Mouse (Mus musculus) testis, adult 2 months (tissue): ENCODE measurements at regions not wholly inside any gene's neighbourhood (a gene's known extent, or its start where the extent isn't known, plus 50 kb on each side); places are given as distances from the start of the nearest gene placed in this dataset.

Experiments
- H3K27ac ChIP-seq: fragments of 200-500 bp; 2 replicates; pipeline ENCODE4 v1.5.1; 2012; ENCODE audit warnings: low read depth, low read length; ENCODE audit not compliant: control insufficient read depth, insufficient read depth
- H3K27me3 ChIP-seq: fragments of 200-500 bp; 2 replicates; pipeline ENCODE4 v1.6.1; 2012; ENCODE audit warnings: mild to moderate bottlenecking, low read length, moderate library complexity; ENCODE audit not compliant: control insufficient read depth, insufficient read depth
- H3K36me3 ChIP-seq: fragments of 200-500 bp; 2 replicates; pipeline ENCODE4 v1.6.1; 2012; ENCODE audit warnings: mild to moderate bottlenecking, low read length; ENCODE audit not compliant: control insufficient read depth, insufficient read depth
- H3K4me1 ChIP-seq: fragments of 200-500 bp; 2 replicates; pipeline ENCODE4 v1.6.1; 2012; ENCODE audit warnings: low read length; ENCODE audit not compliant: control insufficient read depth, insufficient read depth
- H3K4me3 ChIP-seq: fragments of 200-500 bp; 2 replicates; pipeline ENCODE4 v1.5.1; 2012; ENCODE audit warnings: low read depth, mild to moderate bottlenecking, low read length, moderate library complexity, mixed read lengths; ENCODE audit not compliant: control insufficient read depth
- CTCF ChIP-seq: fragments of 200-500 bp; IDR thresholded peaks from 2 replicates; pipeline ENCODE4 v1.5.1; 2012; ENCODE audit warnings: low read depth, mild to moderate bottlenecking, inconsistent platforms, low read length, moderate library complexity; ENCODE audit not compliant: control insufficient read depth, insufficient read depth, insufficient replicate concordance
- POLR2A ChIP-seq: fragments of 200-500 bp; IDR thresholded peaks from 2 replicates; pipeline ENCODE4 v1.6.1; 2012; ENCODE audit warnings: low read depth, mild to moderate bottlenecking, inconsistent platforms, low read length, moderate library complexity; ENCODE audit not compliant: control insufficient read depth

DNA sequence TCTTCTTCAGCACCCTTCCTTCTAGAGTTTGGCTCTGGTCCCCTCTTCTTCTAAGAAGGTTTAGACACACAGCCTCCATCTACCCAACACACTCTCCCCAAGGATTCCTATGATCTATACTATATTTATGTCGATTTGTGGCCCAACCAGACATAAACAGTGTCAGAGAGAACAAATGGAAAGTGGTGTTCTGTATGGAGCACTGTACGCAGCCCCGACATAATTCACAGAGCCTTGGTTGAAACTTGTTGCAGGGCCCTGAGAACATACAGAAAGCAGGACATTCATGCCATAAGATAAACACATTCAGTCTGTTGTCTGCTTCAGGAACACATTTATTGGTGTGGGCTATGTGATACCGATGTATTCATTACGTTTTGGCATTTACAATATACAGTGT lies 463.7 kb upstream of the Pou3f3 start:
- H3K27me3 ChIP-seq, result no peaks in the 10 kb centered on the region
- no peak overlapping the region for H3K4me3 ChIP-seq
- H3K36me3 ChIP-seq, result no peaks in the 10 kb centered on the region
- H3K4me1 ChIP-seq, result peaks cover 5% of the 10 kb centered on the region
- no peak overlapping the region for H3K27ac ChIP-seq
- TF ChIP-seq CTCF, result no peak
- TF ChIP-seq POLR2A, result no peak

DNA sequence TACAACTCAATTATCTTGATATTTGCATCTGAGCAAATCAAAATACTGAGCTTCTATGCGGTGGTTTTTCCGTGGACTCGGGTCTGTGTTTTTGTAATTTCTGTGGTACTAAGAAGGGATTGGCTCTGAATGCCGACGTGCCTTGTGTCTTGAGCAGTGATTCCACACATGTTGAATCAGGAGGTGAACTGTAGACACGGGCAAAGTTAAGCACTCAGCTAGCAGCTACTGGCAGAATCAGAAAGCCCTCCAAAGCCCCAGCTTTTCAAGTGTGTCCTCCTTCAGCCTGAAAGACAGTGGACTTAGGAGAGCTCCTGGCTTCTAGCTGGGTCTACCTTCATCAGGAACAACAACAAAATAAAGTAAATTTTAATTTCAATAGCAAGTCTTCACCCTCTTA lies 462.9 kb upstream of the Pou3f3 start:
- Histone ChIP-seq H3K4me1 (peaks cover 7% of the 10 kb centered on the region), H3K27me3 (no peaks in the 10 kb centered on the region), H3K27ac (no peak overlapping the region), H3K36me3 (no peaks in the 10 kb centered on the region), H3K4me3 (no peak overlapping the region)
- TF ChIP-seq CTCF, result no peak
- TF ChIP-seq POLR2A, result no peak

DNA sequence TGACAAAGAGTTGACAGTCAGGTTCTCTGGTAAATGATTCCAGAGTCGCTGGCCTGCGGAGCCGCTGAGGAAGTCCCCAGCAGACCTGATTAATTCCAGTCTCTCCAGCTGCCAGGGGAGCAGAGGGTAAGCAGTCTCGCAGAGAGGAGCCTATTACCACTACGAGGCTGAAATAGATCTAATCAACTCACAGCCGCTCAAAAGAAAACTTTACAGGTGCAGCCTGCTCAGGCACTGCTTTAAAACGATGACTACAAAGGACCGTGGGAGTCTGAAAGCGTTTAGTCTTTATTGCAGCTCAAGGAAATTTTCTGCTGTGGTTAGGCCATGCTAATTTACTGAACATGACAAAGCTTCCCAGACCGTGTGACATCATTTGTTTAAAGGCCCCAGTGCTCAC lies 462.3 kb upstream of the Pou3f3 start:
- peaks cover 7% of the 10 kb centered on the region for H3K4me1 ChIP-seq
- TF ChIP-seq POLR2A (no peak), CTCF (no peak)
- no peaks in the 10 kb centered on the region for H3K27me3 ChIP-seq
- H3K27ac ChIP-seq, result no peak overlapping the region
- H3K36me3 ChIP-seq, result no peaks in the 10 kb centered on the region
- no peak overlapping the region for H3K4me3 ChIP-seq

DNA sequence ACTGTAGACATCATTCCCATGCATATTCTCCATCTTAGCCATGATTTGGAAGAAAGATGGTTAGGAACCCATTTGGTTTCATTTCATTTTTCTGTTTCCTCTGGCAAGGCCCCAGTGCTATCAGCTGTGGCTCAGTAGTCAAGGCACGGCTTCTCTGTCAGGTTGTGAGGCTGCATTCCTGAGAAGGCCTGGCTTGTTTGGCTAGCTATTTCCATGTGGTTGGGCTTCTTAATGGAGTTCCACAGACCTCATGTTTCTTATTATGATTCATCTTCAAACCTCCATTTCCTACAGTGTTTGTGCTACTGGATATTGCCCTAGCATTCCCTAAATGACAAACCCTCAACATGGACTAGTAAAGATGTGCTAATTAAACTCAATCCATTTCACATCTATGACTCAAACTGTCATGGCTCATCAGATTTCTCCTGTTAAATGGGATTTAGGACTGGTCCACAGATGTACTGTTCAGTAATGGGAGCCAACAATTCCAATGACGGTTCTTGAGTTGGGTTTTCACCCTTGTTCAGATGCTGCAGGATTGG lies 459.0 kb upstream of the Pou3f3 start:
- H3K36me3 ChIP-seq, result no peaks in the 10 kb centered on the region
- no peak overlapping the region for H3K4me3 ChIP-seq
- peaks cover 3% of the 10 kb centered on the region for H3K4me1 ChIP-seq
- TF ChIP-seq CTCF (no peak), POLR2A (no peak)
- no peak overlapping the region for H3K27ac ChIP-seq
- no peaks in the 10 kb centered on the region for H3K27me3 ChIP-seq

DNA sequence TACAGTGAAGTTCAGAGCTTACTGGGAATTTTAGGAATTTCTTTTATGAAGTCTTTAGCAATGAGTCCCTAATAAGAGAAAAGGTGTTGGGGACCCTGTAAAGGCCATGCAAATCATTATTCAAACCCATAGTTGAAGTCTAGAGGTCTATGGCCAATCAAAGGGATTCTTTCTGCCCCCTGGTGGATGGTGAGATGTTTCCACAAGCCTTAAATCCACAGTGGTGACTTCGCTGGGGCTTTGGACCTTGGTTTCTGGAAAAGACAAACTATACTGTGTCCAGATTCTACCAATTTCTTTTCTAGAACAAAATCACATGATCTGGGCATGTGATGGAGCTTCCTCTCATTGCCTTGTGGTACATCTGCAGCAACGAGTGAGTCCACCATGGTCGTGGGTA lies 457.2 kb upstream of the Pou3f3 start:
- TF ChIP-seq CTCF (no peak), POLR2A (no peak)
- Histone ChIP-seq H3K27ac (no peak overlapping the region), H3K4me1 (peaks cover 3% of the 10 kb centered on the region), H3K4me3 (no peak overlapping the region), H3K36me3 (no peaks in the 10 kb centered on the region), H3K27me3 (no peaks in the 10 kb centered on the region)

DNA sequence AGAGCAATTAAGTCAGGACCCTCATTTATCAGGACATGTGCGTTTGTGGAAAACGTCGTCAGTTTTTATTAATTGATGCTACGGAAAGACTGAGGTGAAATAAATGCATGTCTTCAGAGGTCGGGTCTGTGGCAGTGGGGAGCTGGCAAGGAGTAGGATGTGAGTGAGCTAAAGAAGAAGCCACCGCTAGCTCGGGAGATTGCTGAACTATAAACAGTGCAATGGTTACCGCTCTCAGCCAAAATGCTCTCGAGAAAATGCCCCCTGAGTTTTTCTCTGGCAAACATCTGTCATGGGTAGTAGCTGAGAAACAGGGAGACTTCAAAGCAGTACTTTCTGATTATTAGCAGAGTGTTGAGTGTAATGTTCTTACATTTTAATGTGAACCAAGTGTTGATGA lies 454.4 kb upstream of the Pou3f3 start:
- Histone ChIP-seq H3K27me3 (no peaks in the 10 kb centered on the region), H3K4me1 (peaks cover 3% of the 10 kb centered on the region), H3K27ac (no peak overlapping the region), H3K4me3 (no peak overlapping the region), H3K36me3 (no peaks in the 10 kb centered on the region)
- no peak for TF ChIP-seq CTCF
- no peak for TF ChIP-seq POLR2A

DNA sequence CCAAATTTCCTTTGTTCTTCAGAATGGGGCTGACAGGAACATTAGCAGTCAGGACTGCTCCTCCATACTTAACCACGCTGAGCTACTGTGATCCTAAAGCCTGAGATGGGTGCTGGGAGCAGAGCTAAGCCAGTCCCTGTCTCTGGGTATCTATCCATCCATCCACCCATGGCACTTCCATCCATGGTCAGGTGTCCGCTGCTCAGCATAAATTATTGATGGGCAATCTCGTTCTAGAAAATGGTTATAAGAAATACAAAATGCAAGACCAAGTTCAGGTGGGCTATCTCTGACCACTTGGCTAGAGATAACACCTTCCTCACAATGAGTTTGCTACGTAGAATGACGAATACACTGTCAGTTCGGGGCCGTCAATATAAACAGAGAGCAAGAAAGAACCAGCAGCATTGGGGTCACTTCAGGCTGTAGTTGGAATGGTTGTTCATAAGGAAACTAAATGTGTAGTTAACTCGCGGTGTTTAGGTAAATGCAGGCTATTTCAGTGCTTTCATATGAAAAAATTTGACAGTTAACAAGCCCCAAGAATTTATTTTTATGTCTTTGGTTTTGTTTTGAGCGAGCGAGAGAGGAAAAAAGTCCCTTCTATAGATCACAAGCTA lies 453.9 kb upstream of the Pou3f3 start:
- TF ChIP-seq POLR2A, result no peak
- no peak for TF ChIP-seq CTCF
- Histone ChIP-seq H3K27me3 (no peaks in the 10 kb centered on the region), H3K36me3 (no peaks in the 10 kb centered on the region), H3K27ac (no peak overlapping the region), H3K4me1 (peaks cover 2% of the 10 kb centered on the region; the same call in 1 of the 2 replicates), H3K4me3 (no peak overlapping the region)
